Mouse (Mus musculus): ENCODE measurements around the gene Fryl. TPM values are rescaled to one million over a fixed set of nuclear protein-coding genes. Genes with fewer than 3 reads are reported as not detected.

The Fryl gene
- polyA plus RNA-seq, 1 experiment = 15.3 TPM

DNA sequence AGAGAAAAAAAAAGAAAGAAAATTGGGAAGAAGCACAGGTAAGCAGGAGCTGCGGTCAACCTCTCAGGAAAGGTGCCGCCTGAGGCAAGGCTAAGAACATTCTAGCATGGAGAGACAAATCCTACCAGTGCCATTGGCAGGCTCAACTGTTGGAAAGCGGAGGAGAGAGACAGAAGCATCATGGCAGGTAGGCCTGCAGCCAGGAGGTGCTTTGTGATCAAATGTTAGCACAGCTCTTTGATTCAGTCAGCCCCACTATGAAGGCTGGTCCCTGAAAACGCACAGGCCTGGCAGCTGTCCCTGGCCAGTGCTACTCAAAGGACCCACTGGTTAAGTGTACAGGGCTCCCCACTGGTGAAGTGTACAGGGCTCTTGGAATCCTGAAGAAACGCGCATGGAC lies 16.0 kb downstream of the Fryl start:
- TF ChIP-seq POLR2A (IDR thresholded peaks at IDR 0.05; ENCODE audit: insufficient read length, low read depth) (no peak), POLR2AphosphoS2 (IDR thresholded peaks at IDR 0.05; ENCODE audit: insufficient read length, low read depth) (no peak), TCF12 (IDR thresholded peaks at IDR 0.05; ENCODE audit: insufficient read depth, poor library complexity, severe bottlenecking) (no peak), MYOG (IDR thresholded peaks at IDR 0.05; ENCODE audit: control insufficient read depth in 1 of 3, insufficient read depth in 1 of 3, insufficient read length in 2 of 3, low read depth in 2 of 3) (no peak), REST (IDR thresholded peaks at IDR 0.05; ENCODE audit: insufficient read depth, insufficient read length) (no peak), USF1 (IDR thresholded peaks at IDR 0.05; ENCODE audit: low read depth) (no peak), TCF3 (IDR thresholded peaks at IDR 0.05; ENCODE audit: insufficient read length, low read depth) (no peak), MAX (IDR thresholded peaks at IDR 0.05; ENCODE audit: low read depth) (no peak), CEBPB (IDR thresholded peaks at IDR 0.05; ENCODE audit: insufficient read depth, poor library complexity, severe bottlenecking) (no peak), MYOD1 (IDR thresholded peaks at IDR 0.05; ENCODE audit: control insufficient read depth in 1 of 3, insufficient read length in 2 of 3, low read depth in 2 of 3) (no peak)
- no peak overlapping the region for H3ac ChIP-seq (ENCODE audit: control insufficient read depth, insufficient read length)
- no peaks in the 10 kb centered on the region for H3K27me3 ChIP-seq (ENCODE audit: control insufficient read depth, insufficient read depth, insufficient read length)
- H3K4me3 ChIP-seq = no peak overlapping the region
- no peaks in the 10 kb centered on the region for H3K36me3 ChIP-seq (ENCODE audit: control insufficient read depth, insufficient read depth)
- H3K4me2 ChIP-seq (ENCODE audit: low read depth) = no peak overlapping the region
- H3K79me2 ChIP-seq (ENCODE audit: control insufficient read depth, insufficient read depth) = peaks cover 42% of the 10 kb centered on the region

DNA sequence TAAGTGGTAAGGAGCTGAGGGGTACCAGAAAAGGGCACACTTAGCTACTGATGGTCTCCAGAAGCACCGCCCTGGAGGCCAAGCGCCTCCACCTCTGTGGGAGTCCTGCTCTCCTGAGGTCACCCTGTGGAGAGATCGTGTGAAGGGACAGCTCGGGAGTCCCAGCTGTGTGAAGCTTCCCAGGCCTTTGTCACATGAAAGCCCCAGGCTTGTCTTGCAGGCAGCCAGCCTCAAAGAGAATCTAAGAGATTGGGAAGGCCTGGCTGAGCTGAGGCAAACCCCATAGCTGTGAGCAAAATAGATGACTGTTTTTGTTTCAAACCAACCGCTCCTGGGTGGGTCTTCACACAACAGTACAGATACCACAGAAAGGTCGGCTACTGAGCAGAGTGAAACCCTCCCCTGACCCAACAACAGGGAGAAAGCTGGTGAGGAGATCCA lies 19.5 kb downstream of the Fryl start:
- H3K27me3 ChIP-seq (ENCODE audit: control insufficient read depth, insufficient read depth, insufficient read length) = no peaks in the 10 kb centered on the region
- peaks cover 51% of the 10 kb centered on the region for H3K79me2 ChIP-seq (ENCODE audit: control insufficient read depth, insufficient read depth)
- no peak overlapping the region for H3K4me2 ChIP-seq (ENCODE audit: low read depth)
- H3ac ChIP-seq (ENCODE audit: control insufficient read depth, insufficient read length) = no peak overlapping the region
- TF ChIP-seq TCF12 (IDR thresholded peaks at IDR 0.05; ENCODE audit: insufficient read depth, poor library complexity, severe bottlenecking) (no peak), E2F4 (IDR thresholded peaks at IDR 0.05; ENCODE audit: insufficient read depth) (no peak), MAX (IDR thresholded peaks at IDR 0.05; ENCODE audit: low read depth) (no peak), MYOD1 (IDR thresholded peaks at IDR 0.05; ENCODE audit: control insufficient read depth in 1 of 3, insufficient read length in 2 of 3, low read depth in 2 of 3) (no peak), CEBPB (IDR thresholded peaks at IDR 0.05; ENCODE audit: insufficient read depth, poor library complexity, severe bottlenecking) (no peak), POLR2A (IDR thresholded peaks at IDR 0.05; ENCODE audit: insufficient read length, low read depth) (no peak), TCF3 (IDR thresholded peaks at IDR 0.05; ENCODE audit: insufficient read length, low read depth) (no peak), USF1 (IDR thresholded peaks at IDR 0.05; ENCODE audit: low read depth) (no peak), POLR2AphosphoS2 (IDR thresholded peaks at IDR 0.05; ENCODE audit: insufficient read length, low read depth) (no peak)
- no peaks in the 10 kb centered on the region for H3K36me3 ChIP-seq (ENCODE audit: control insufficient read depth, insufficient read depth)
- no peak overlapping the region for H3K4me3 ChIP-seq

DNA sequence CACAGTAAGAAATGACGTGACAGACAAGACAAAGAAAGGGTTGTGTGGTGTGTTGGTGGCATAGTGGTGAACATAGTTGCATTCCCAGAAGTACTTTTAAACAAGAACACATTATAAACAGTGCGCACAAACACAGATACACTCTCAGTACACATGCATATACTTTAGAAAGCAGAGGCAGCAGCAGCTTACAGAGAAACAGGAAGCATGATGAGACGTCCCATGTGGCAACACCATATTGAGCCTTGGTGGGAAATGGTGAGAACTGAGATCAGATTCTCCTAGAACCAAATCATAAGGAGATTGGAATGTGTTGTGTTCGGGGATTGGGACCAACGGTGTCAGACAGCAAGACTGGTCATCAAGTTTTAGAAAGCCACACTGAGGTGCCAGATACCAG lies 21.2 kb downstream of the Fryl start:
- H3K27me3 ChIP-seq (ENCODE audit: control insufficient read depth, insufficient read depth, insufficient read length) = no peaks in the 10 kb centered on the region
- H3K79me2 ChIP-seq (ENCODE audit: control insufficient read depth, insufficient read depth) = peaks cover 52% of the 10 kb centered on the region
- TF ChIP-seq USF1 (IDR thresholded peaks at IDR 0.05; ENCODE audit: low read depth) (no peak), POLR2A (IDR thresholded peaks at IDR 0.05; ENCODE audit: insufficient read length, low read depth) (no peak), CEBPB (IDR thresholded peaks at IDR 0.05; ENCODE audit: insufficient read depth, poor library complexity, severe bottlenecking) (no peak), REST (IDR thresholded peaks at IDR 0.05; ENCODE audit: insufficient read depth, insufficient read length) (no peak), E2F4 (IDR thresholded peaks at IDR 0.05; ENCODE audit: insufficient read depth) (no peak), POLR2AphosphoS2 (IDR thresholded peaks at IDR 0.05; ENCODE audit: insufficient read length, low read depth) (no peak), MAX (IDR thresholded peaks at IDR 0.05; ENCODE audit: low read depth) (no peak), TCF3 (IDR thresholded peaks at IDR 0.05; ENCODE audit: insufficient read length, low read depth) (no peak), SRF (IDR thresholded peaks at IDR 0.05; ENCODE audit: control insufficient read depth, insufficient read length, low read depth) (no peak), TCF12 (IDR thresholded peaks at IDR 0.05; ENCODE audit: insufficient read depth, poor library complexity, severe bottlenecking) (no peak), MYOG (IDR thresholded peaks at IDR 0.05; ENCODE audit: control insufficient read depth in 1 of 3, insufficient read depth in 1 of 3, insufficient read length in 2 of 3, low read depth in 2 of 3) (no peak), MYOD1 (IDR thresholded peaks at IDR 0.05; ENCODE audit: control insufficient read depth in 1 of 3, insufficient read length in 2 of 3, low read depth in 2 of 3) (no peak)
- H3K4me3 ChIP-seq = no peak overlapping the region
- peak overlapping the region; percentile 10 for H3K4me2 ChIP-seq (ENCODE audit: low read depth)
- no peaks in the 10 kb centered on the region for H3K36me3 ChIP-seq (ENCODE audit: control insufficient read depth, insufficient read depth)
- no peak overlapping the region for H3ac ChIP-seq (ENCODE audit: control insufficient read depth, insufficient read length)

DNA sequence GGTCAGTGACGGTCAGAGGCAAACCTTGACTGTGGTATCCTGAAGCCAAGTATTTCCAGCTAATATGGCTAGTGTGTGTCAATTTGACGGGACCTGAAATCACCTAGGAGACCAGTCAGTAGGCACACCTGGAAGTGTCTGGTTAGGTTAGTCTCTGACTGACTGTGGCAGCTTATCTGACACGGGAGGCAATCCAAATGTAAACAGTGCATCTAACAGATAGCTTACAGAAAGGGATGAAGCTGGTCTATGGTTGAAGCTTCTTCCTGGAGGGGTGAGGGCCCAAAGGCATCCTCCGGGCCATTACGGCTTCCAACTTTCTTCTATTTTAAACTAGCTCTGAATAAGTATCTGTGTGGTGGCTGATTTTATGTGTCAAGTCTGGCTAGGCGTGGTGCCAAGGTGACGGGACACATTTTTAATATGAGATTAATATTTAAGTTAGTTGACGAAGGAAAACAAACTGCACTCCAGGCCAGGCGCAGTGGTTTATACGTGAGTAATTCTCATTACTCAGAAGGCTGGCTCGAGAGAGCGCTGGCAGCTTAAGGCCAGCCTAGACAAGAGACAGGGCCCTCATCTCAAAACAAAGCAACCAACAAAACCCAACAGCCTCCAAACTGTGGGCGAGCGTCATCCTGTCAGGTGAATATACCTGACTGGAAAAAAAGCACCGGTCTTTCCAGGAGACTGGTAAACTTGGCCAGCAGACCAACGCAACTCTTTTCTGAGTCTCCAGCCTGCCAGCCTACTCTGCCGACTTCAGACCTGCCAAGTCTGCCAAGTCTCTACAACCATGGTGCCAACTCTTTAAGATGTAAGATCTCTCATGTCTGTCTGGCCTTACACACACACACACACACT lies 23.2 kb downstream of the Fryl start:
- Histone ChIP-seq H3K27me3 (ENCODE audit: control insufficient read depth, insufficient read depth, insufficient read length) (no peaks in the 10 kb centered on the region), H3ac (ENCODE audit: control insufficient read depth, insufficient read length) (no peak overlapping the region), H3K36me3 (ENCODE audit: control insufficient read depth, insufficient read depth) (no peaks in the 10 kb centered on the region), H3K4me3 (no peak overlapping the region), H3K4me2 (ENCODE audit: low read depth) (no peak overlapping the region), H3K79me2 (ENCODE audit: control insufficient read depth, insufficient read depth) (peaks cover 61% of the 10 kb centered on the region)
- TF ChIP-seq TCF12 (IDR thresholded peaks at IDR 0.05; ENCODE audit: insufficient read depth, poor library complexity, severe bottlenecking) (no peak), MAX (IDR thresholded peaks at IDR 0.05; ENCODE audit: low read depth) (no peak), REST (IDR thresholded peaks at IDR 0.05; ENCODE audit: insufficient read depth, insufficient read length) (no peak), TCF3 (IDR thresholded peaks at IDR 0.05; ENCODE audit: insufficient read length, low read depth) (no peak), SRF (IDR thresholded peaks at IDR 0.05; ENCODE audit: control insufficient read depth, insufficient read length, low read depth) (no peak)

All from myocyte (in vitro differentiated cells).